Mouse (Mus musculus): ENCODE results near the gene Cep126. TPM values are rescaled to one million over a fixed set of nuclear protein-coding genes. Genes with fewer than 3 reads are reported as not detected.

The Cep126 gene
- 2.7 and 4.6 TPM in 2 replicates for polyA plus RNA-seq (2016; fragmentation: Nextera tagmentation; extraction: Ambion mirVana)

DNA sequence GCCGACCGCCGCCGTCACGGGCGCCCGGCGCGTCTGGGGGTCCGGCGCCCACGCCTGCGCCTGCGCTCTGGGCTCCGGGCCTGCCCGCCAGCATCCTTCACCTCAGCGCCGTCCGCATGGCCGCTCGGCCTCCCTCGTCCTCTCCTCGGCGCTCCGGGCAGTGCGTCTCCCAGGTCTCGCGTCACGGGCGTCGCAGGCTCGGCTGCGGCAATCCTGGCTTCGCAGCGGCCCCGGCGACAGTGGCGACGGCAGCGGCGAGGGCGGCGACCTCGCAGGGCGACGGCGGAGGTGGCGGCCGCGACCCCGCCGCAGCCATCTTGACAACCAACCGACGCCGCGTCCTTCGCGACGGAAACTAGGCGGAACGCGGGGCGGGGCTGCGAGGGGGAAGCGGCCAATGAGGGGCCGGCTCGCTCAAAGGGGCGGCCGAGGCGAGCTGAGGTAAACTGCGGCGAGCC, at the start of gene Cep126:
Gene Cep126 (minus strand): TSS at position 178 of the 458 bp plus-strand sequence.
- H3K9me3 ChIP-seq = no peaks in the 10 kb centered on the region
- WGBS = under 1% methylated on average over 58 of the region's 72 CpGs
- ATAC-seq (ENCODE audit: insufficient number of reproducible peaks, insufficient read depth, low FRiP score, low TSS enrichment) = peak; percentile 95
- peak within 1 kb of the TSS; percentile 87 for H3K4me3 ChIP-seq
- no peak within 1 kb of the TSS; the same call in 1 of the 2 replicates for H3K27ac ChIP-seq
- H3K9ac ChIP-seq = peak within 1 kb of the TSS; percentile 56
- no peaks in the 10 kb centered on the region for H3K27me3 ChIP-seq
- H3K4me1 ChIP-seq = no peaks in the 10 kb centered on the region
- no peaks in the 10 kb centered on the region for H3K36me3 ChIP-seq
- H3K4me2 ChIP-seq (replicated peaks) = peak within 1 kb of the TSS; percentile 61

DNA sequence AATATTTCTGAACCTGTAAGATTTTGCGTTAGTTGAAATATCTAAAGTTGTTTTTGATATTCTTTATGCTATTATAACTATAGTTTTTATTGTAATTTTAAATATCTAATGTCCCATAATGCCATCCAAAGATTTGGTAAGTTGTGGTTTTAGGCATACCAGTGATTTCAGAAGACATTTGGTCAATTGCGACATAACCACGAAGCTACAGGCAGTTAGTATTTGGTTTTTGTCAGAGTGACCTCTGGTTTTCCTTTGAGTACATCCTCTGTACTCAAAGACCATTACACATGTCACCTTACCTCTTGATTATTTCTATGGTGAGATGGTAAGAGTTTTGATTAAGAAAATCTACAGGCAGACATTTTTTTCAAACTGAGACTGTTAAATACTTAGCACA, 45.5 kb upstream of the Cep126 start:
- 86% methylated on average over 3 of the region's 3 CpGs for WGBS
- no peak overlapping the region for H3K9ac ChIP-seq
- no peaks in the 10 kb centered on the region for H3K9me3 ChIP-seq
- H3K4me2 ChIP-seq (replicated peaks) = no peak overlapping the region
- H3K27ac ChIP-seq = no peak overlapping the region
- H3K4me3 ChIP-seq = no peak overlapping the region
- H3K36me3 ChIP-seq = no peaks in the 10 kb centered on the region
- H3K27me3 ChIP-seq = no peaks in the 10 kb centered on the region
- H3K4me1 ChIP-seq = no peaks in the 10 kb centered on the region
- ATAC-seq (ENCODE audit: insufficient number of reproducible peaks, insufficient read depth, low FRiP score, low TSS enrichment) = no peak

- Histone ChIP-seq H3K27ac (no peak overlapping the region), H3K4me1 (no peaks in the 10 kb centered on the region), H3K9me3 (no peaks in the 10 kb centered on the region), H3K4me3 (no peak overlapping the region), H3K9ac (no peak overlapping the region), H3K27me3 (no peaks in the 10 kb centered on the region), H3K4me2 (replicated peaks) (no peak overlapping the region), H3K36me3 (no peaks in the 10 kb centered on the region)
- no peak for ATAC-seq (ENCODE audit: insufficient number of reproducible peaks, insufficient read depth, low FRiP score, low TSS enrichment)
- WGBS = 82% methylated on average over 3 of the region's 3 CpGs
Observed at GRCm38 (mm10) chr9:8177099-8177498, 43.0 kb upstream of the Cep126 start.

- H3K27ac ChIP-seq = no peak overlapping the region
- H3K27me3 ChIP-seq = no peaks in the 10 kb centered on the region
- H3K36me3 ChIP-seq = no peaks in the 10 kb centered on the region
- H3K9ac ChIP-seq = no peak overlapping the region
- H3K4me2 ChIP-seq (replicated peaks) = no peak overlapping the region
- 49% methylated on average over 2 of the region's 2 CpGs for WGBS
- no peak overlapping the region for H3K4me3 ChIP-seq
- no peaks in the 10 kb centered on the region for H3K4me1 ChIP-seq
- 0 out of 2 replicates have a peak, but pooled peaks have one; percentile 56 for ATAC-seq (ENCODE audit: insufficient number of reproducible peaks, insufficient read depth, low FRiP score, low TSS enrichment)
- no peaks in the 10 kb centered on the region for H3K9me3 ChIP-seq
Observed at GRCm38 (mm10) chr9:8157011-8157410, 22.9 kb upstream of the Cep126 start.

- H3K27me3 ChIP-seq = no peaks in the 10 kb centered on the region
- no peak overlapping the region for H3K9ac ChIP-seq
- H3K4me2 ChIP-seq (replicated peaks) = no peak overlapping the region
- no peak overlapping the region for H3K4me3 ChIP-seq
- WGBS = 91% methylated on average over 1 of the region's 1 CpGs
- no peak for ATAC-seq (ENCODE audit: insufficient number of reproducible peaks, insufficient read depth, low FRiP score, low TSS enrichment)
- H3K27ac ChIP-seq = no peak overlapping the region
- H3K9me3 ChIP-seq = no peaks in the 10 kb centered on the region
- H3K4me1 ChIP-seq = no peaks in the 10 kb centered on the region
- H3K36me3 ChIP-seq = no peaks in the 10 kb centered on the region
Observed at GRCm38 (mm10) chr9:8139501-8139900, 5.4 kb upstream of the Cep126 start.

DNA sequence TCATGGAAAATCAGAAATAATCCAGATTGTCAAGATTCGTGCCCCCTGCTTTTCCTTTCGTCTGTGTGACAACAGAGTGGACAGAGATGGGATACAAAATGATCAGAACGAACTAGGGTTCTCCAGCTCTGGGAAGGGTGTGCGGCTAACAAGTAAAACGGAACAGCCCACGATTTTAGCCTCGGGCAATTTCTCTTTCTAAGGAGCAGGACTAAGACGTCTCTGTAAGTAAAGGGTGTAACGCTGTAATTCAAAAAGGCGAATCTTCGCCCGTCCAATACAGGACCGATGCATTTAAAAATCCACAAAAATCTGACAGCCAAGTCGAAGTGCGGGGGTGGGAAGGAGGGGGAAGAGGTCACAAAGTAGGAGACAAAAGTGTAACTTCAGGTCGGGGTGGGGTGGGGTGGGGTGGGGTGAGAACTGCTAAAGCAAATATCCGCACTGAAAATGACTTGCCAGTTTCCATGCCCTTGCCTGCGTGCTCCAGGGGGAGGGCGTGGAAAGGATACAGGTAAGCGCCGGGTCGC, 443 bp downstream of the Cep126 start:
- H3K4me3 ChIP-seq = peak overlapping the region; percentile 87
- peak overlapping the region; percentile 56 for H3K9ac ChIP-seq
- ATAC-seq (ENCODE audit: insufficient number of reproducible peaks, insufficient read depth, low FRiP score, low TSS enrichment) = no peak; the same call in 1 of the 2 replicates
- H3K27ac ChIP-seq = no peak overlapping the region; the same call in 1 of the 2 replicates
- no peaks in the 10 kb centered on the region for H3K36me3 ChIP-seq
- H3K4me1 ChIP-seq = no peaks in the 10 kb centered on the region
- H3K27me3 ChIP-seq = no peaks in the 10 kb centered on the region
- no peaks in the 10 kb centered on the region for H3K9me3 ChIP-seq
- peak overlapping the region; percentile 61 for H3K4me2 ChIP-seq (replicated peaks)
- WGBS = 3% methylated on average over 22 of the region's 22 CpGs

GRCm38 (mm10) chr9:8123495-8123894, 10.6 kb downstream of the Cep126 start:
- H3K27me3 ChIP-seq = no peaks in the 10 kb centered on the region
- H3K27ac ChIP-seq = no peak overlapping the region
- peaks cover 7% of the 10 kb centered on the region; the same call in 1 of the 2 replicates for H3K36me3 ChIP-seq
- H3K4me3 ChIP-seq = no peak overlapping the region
- H3K9ac ChIP-seq = no peak overlapping the region
- no peaks in the 10 kb centered on the region for H3K4me1 ChIP-seq
- no peaks in the 10 kb centered on the region for H3K9me3 ChIP-seq
- no peak for ATAC-seq (ENCODE audit: insufficient number of reproducible peaks, insufficient read depth, low FRiP score, low TSS enrichment)
- 79% methylated on average over 8 of the region's 8 CpGs for WGBS
- H3K4me2 ChIP-seq (replicated peaks) = no peak overlapping the region

GRCm38 (mm10) chr9:8114516-8114915, 19.6 kb downstream of the Cep126 start:
- ATAC-seq (ENCODE audit: insufficient number of reproducible peaks, insufficient read depth, low FRiP score, low TSS enrichment) = no peak
- H3K27ac ChIP-seq = no peak overlapping the region
- no peak overlapping the region for H3K9ac ChIP-seq
- 94% methylated on average over 5 of the region's 5 CpGs for WGBS
- H3K4me1 ChIP-seq = no peaks in the 10 kb centered on the region
- H3K9me3 ChIP-seq = no peaks in the 10 kb centered on the region
- H3K4me2 ChIP-seq (replicated peaks) = no peak overlapping the region
- H3K36me3 ChIP-seq = peaks cover 16% of the 10 kb centered on the region; the same call in 1 of the 2 replicates
- H3K27me3 ChIP-seq = no peaks in the 10 kb centered on the region
- H3K4me3 ChIP-seq = no peak overlapping the region

- WGBS = 87% methylated on average over 4 of the region's 4 CpGs
- no peak overlapping the region for H3K9ac ChIP-seq
- H3K4me3 ChIP-seq = no peak overlapping the region
- H3K27me3 ChIP-seq = no peaks in the 10 kb centered on the region
- no peak for ATAC-seq (ENCODE audit: insufficient number of reproducible peaks, insufficient read depth, low FRiP score, low TSS enrichment)
- H3K4me2 ChIP-seq (replicated peaks) = no peak overlapping the region
- H3K9me3 ChIP-seq = no peaks in the 10 kb centered on the region
- no peaks in the 10 kb centered on the region for H3K36me3 ChIP-seq
- H3K27ac ChIP-seq = no peak overlapping the region
- H3K4me1 ChIP-seq = no peaks in the 10 kb centered on the region
Observed at GRCm38 (mm10) chr9:8103050-8103449, 31.0 kb downstream of the Cep126 start.

DNA sequence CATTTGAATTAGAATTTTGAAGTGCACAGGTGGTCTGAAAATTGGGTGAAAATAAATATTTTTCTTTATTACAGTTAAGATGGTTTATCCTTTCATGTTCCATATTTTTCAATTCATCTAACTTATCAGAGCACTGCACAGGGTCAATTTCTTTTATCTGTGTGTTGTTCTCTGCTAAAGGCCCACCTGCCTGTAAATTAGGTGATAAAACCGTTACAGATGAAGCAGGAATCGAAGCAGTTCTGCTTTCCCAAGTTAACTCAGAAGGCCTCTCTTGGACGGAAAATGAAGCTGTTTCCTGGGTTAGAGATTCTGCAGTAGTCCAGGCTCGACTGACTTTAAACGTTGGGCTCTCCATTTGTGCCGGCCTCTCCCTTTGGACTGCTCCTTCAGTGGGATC, 33.1 kb downstream of the Cep126 start:
- Histone ChIP-seq H3K27me3 (no peaks in the 10 kb centered on the region), H3K4me2 (replicated peaks) (no peak overlapping the region), H3K4me1 (no peaks in the 10 kb centered on the region), H3K4me3 (no peak overlapping the region), H3K36me3 (no peaks in the 10 kb centered on the region), H3K9me3 (no peaks in the 10 kb centered on the region), H3K27ac (no peak overlapping the region), H3K9ac (no peak overlapping the region)
- ATAC-seq (ENCODE audit: insufficient number of reproducible peaks, insufficient read depth, low FRiP score, low TSS enrichment) = no peak
- 87% methylated on average over 6 of the region's 6 CpGs for WGBS

GRCm38 (mm10) chr9:8078882-8079281, 55.2 kb downstream of the Cep126 start:
- H3K9me3 ChIP-seq = no peaks in the 10 kb centered on the region
- H3K9ac ChIP-seq = no peak overlapping the region
- H3K27me3 ChIP-seq = no peaks in the 10 kb centered on the region
- ATAC-seq (ENCODE audit: insufficient number of reproducible peaks, insufficient read depth, low FRiP score, low TSS enrichment) = no peak
- no peak overlapping the region for H3K4me3 ChIP-seq
- H3K4me1 ChIP-seq = no peaks in the 10 kb centered on the region
- 0 out of 2 replicates have a peak, but pooled peaks cover 4% of the 10 kb centered on the region for H3K36me3 ChIP-seq
- WGBS = 83% methylated on average over 5 of the region's 5 CpGs
- no peak overlapping the region for H3K4me2 ChIP-seq (replicated peaks)
- no peak overlapping the region for H3K27ac ChIP-seq

- no peak overlapping the region for H3K4me2 ChIP-seq (replicated peaks)
- H3K27ac ChIP-seq = no peak overlapping the region
- H3K9me3 ChIP-seq = no peaks in the 10 kb centered on the region
- H3K4me3 ChIP-seq = no peak overlapping the region
- H3K27me3 ChIP-seq = no peaks in the 10 kb centered on the region
- no peak for ATAC-seq (ENCODE audit: insufficient number of reproducible peaks, insufficient read depth, low FRiP score, low TSS enrichment)
- H3K4me1 ChIP-seq = no peaks in the 10 kb centered on the region
- no peaks in the 10 kb centered on the region for H3K36me3 ChIP-seq
- H3K9ac ChIP-seq = no peak overlapping the region
Observed at GRCm38 (mm10) chr9:8074345-8074744, 59.7 kb downstream of the Cep126 start.
